Mouse (Mus musculus): ENCODE measurements around the gene Wnt2. TPM values are rescaled to one million over a fixed set of nuclear protein-coding genes. Genes with fewer than 3 reads are reported as not detected.

The Wnt2 gene
- polyA plus RNA-seq, 1 experiment from 2014 or later, result 1.6 TPM

Other genes starting within 250 kb of the Wnt2 start
- not detected in 2 replicates for gene Asz1, start 78.5 kb upstream of the Wnt2 start, polyA plus RNA-seq (2016; fragmentation: Nextera tagmentation; extraction: Ambion mirVana)
- gene Cftr, start 140.1 kb upstream of the Wnt2 start, polyA plus RNA-seq (2016; fragmentation: Nextera tagmentation; extraction: Ambion mirVana), result 0.09 and 0.10 TPM in 2 replicates

Measured in neural tube, embryonic 12.5 days (tissue).